Comparison of ENCODE assay signal across 14 mouse cellular contexts in genomic region chr6:54509264-54509663, GRCm38 (mm10). TPM values are rescaled to one million over a fixed set of nuclear protein-coding genes. Genes with fewer than 3 reads are reported as not detected.
A peak's percentile ranks its signal among the peaks of the same experiment; 100 is the strongest.
DNase-seq lines count a peak whose midpoint lies in the region; ATAC-seq lines count a peak whose summit lies in the region.
"Had no signal": no experiment of that assay in that cellular context is flagged by ENCODE, and none has a peak within 500 bp of the region (broad histone marks: within the 10 kb centered on the region; RNA-seq: fewer than 3 reads in every experiment).

No protein-coding gene starts in this region.

- H3K36me3 ChIP-seq in embryonic facial prominence, embryonic 14.5 days (ENCODE audit: control insufficient read depth, insufficient read depth, low read length), result no peaks in the 10 kb centered on the region
- no peaks in the 10 kb centered on the region for H3K36me3 ChIP-seq in limb, embryonic 15.5 days
- H3K36me3 ChIP-seq: liver, embryonic 15.5 days had no signal

- intact Hi-C loops in heart, postnatal 36 days (cut with DNase I), result no loop called here

- no peaks in the 10 kb centered on the region for H3K27me3 ChIP-seq in embryonic facial prominence, embryonic 14.5 days (replicated peaks; ENCODE audit: control insufficient read depth, insufficient read depth, low read length)
- H3K27me3 ChIP-seq in limb, embryonic 15.5 days, result peaks cover 18% of the 10 kb centered on the region; the same call in 1 of the 2 replicates
- H3K27me3 ChIP-seq: liver, embryonic 15.5 days had no signal

- WGBS in embryonic facial prominence, embryonic 14.5 days, result 86% methylated on average over 12 of the region's 13 CpGs
- WGBS in limb, embryonic 15.5 days, result 90% methylated on average over 13 of the region's 13 CpGs

- no peak overlapping the region for H3K9ac ChIP-seq in embryonic facial prominence, embryonic 14.5 days (ENCODE audit: low read depth, low read length)
- no peak overlapping the region for H3K9ac ChIP-seq in limb, embryonic 15.5 days
- H3K9ac ChIP-seq: liver, embryonic 15.5 days had no signal

- no peak overlapping the region for H3K4me2 ChIP-seq in embryonic facial prominence, embryonic 14.5 days (ENCODE audit: low read depth, low read length)
- H3K4me2 ChIP-seq in limb, embryonic 15.5 days, result no peak overlapping the region
- H3K4me2 ChIP-seq: liver, embryonic 15.5 days had no signal

- ATAC-seq in embryonic facial prominence, embryonic 14.5 days (ENCODE audit: low read depth), result no peak
- ATAC-seq in limb, embryonic 15.5 days (ENCODE audit: insufficient number of reproducible peaks, low FRiP score, low TSS enrichment, low read depth), result 0 out of 2 replicates have a peak, but pooled peaks have one; percentile 19
- no peak for ATAC-seq in erythroblast, adult 5-6 weeks (replicated peaks; ENCODE audit: low FRiP score, poor library complexity, severe bottlenecking)

- H3K27ac ChIP-seq in embryonic facial prominence, embryonic 14.5 days (replicated peaks; ENCODE audit: low read depth, low read length), result 0 out of 2 replicates have a peak overlapping the region, but pooled peaks have one; percentile 7
- no peak overlapping the region for H3K27ac ChIP-seq in limb, embryonic 15.5 days
- H3K27ac ChIP-seq: liver, embryonic 15.5 days had no signal

- H3K9me3 ChIP-seq in embryonic facial prominence, embryonic 14.5 days (ENCODE audit: control insufficient read depth, low read length), result no peaks in the 10 kb centered on the region
- no peaks in the 10 kb centered on the region for H3K9me3 ChIP-seq in limb, embryonic 15.5 days
- H3K9me3 ChIP-seq: liver, embryonic 15.5 days had no signal

- no peak overlapping the region for H3K4me3 ChIP-seq in embryonic facial prominence, embryonic 14.5 days (ENCODE audit: low read depth, low read length)
- no peak overlapping the region for H3K4me3 ChIP-seq in limb, embryonic 15.5 days
- H3K4me3 ChIP-seq: liver, embryonic 15.5 days had no signal

- peaks cover 12% of the 10 kb centered on the region; the same call in 1 of the 2 replicates for H3K4me1 ChIP-seq in embryonic facial prominence, embryonic 14.5 days (ENCODE audit: control insufficient read depth, insufficient read depth, low read length)
- H3K4me1 ChIP-seq in limb, embryonic 15.5 days, result peaks cover 6% of the 10 kb centered on the region; the same call in 1 of the 2 replicates
- H3K4me1 ChIP-seq: liver, embryonic 15.5 days had no signal

- peak; percentile 50 for DNase-seq in cerebellum, adult 11-12 months
- DNase-seq in cerebellum, adult 8-10 months, result no peak
- peak; percentile 29 to 44 for DNase-seq in cerebellum, adult 18-20 months
- DNase-seq in embryonic facial prominence, embryonic 14.5 days (ENCODE audit: low spot score), result no peak
- DNase-seq in thymus, postnatal 25 days, result no peak
- no peak for DNase-seq in heart, postnatal 36 days
- DNase-seq: adrenal gland, adult 8-10 months; heart, postnatal 14 days; kidney, adult 18-20 months; lung, postnatal 4 days had no signal

RNA-seq across cellular contexts. Expression of gene Scrn1, which starts 57.0 kb away (rescaled TPM):
- 12.8 and 13.8 TPM in 2 replicates for polyA plus RNA-seq in embryonic facial prominence, embryonic 14.5 days (2014; fragmentation: Nextera tagmentation; extraction: Ambion mirVana)
- 6.4 and 7.8 TPM in 2 replicates for polyA plus RNA-seq in limb, embryonic 15.5 days (2015; fragmentation: Nextera tagmentation; extraction: Ambion mirVana)
- not detected in 2 replicates for total RNA-seq in erythroblast, adult 5-6 weeks (2015; ENCODE audit: low replicate concordance)
- not detected in 2 replicates for total RNA-seq in erythroblast, adult 5-6 weeks (2017; ENCODE audit: low replicate concordance)
- total RNA-seq in heart, postnatal 36 days (2021), result 10 to 100 TPM; 10.3 to 13.0 TPM
- total RNA-seq: granulocyte monocyte progenitor cell, adult 5-6 weeks had no signal

Comparison
In these comparisons a context has a peak if more than half of its experiments do, and no peak if none do; other contexts are left out.
1. DNase-seq: peak in cerebellum, adult 11-12 months (single experiment) and cerebellum, adult 18-20 months (2 of 2); none in cerebellum, adult 8-10 months (single experiment), embryonic facial prominence, embryonic 14.5 days (single experiment), thymus, postnatal 25 days (single experiment) and heart, postnatal 36 days (0 of 2).
2. RNA of gene Scrn1, which starts 57.0 kb away (total RNA-seq): 10.3 to 13.0 TPM in heart, postnatal 36 days; not detected in erythroblast, adult 5-6 weeks; every median in the first group is over 10 times any median in the second.